Mouse (Mus musculus): ENCODE measurements around the gene Tsen2.

The Tsen2 gene

GRCm38 (mm10) chr6:115541676-115542275 lies 2.7 kb upstream of the Tsen2 start:
- no peak for DNase-seq

DNA sequence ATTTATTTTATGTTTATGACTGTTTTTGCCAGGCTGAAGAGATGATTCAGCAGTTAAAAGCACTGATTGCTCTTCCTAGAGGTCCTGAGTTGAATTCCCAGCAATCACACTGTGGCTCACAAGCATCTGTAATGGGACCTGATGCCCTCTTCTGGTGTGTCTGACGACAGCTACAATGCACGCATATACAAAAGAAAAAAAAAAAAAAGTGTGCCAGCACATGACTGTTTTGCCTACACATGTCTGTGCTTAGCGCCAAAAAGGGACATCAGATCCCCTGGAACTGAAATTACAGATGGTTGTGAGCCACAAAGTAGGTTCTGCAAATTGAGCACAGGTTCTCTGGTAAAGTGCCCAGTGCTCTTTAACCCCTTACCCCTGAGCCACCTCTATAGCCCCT lies 2.1 kb upstream of the Tsen2 start:
- no peak for DNase-seq

GRCm38 (mm10) chr6:115546276-115546675 lies 1.8 kb downstream of the Tsen2 start:
- peak; percentile 57 to 85 for DNase-seq

GRCm38 (mm10) chr6:115555485-115555884 lies 11.0 kb downstream of the Tsen2 start:
- no peak for DNase-seq

DNA sequence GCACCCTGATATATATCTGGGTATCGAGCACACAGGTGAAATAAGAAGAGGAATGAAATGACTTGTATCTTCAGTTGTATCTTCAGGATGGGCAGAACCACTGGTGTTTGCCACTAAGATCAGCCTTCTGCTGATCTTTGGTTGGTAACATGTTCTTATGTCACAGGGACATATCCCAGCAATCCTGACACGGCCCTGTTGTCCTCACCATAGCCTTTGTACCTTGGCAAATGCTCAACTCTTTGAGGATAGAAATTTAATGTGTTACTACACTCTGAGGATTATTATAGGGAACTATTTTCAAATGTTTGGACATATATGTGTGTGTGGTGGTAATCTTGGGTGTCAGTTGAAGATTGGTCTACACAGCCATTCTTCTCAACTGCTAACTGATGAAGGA lies 13.7 kb downstream of the Tsen2 start:
- DNase-seq = peak; percentile 27 to 36

- peak; percentile 82 to 83 for DNase-seq
These were observed 15.5 kb downstream of the Tsen2 start for GRCm38 (mm10) chr6:115559651-115560632.

GRCm38 (mm10) chr6:115565479-115566045 lies 21.1 kb downstream of the Tsen2 start:
- DNase-seq = no peak

- no peak for DNase-seq
These were observed 29.7 kb downstream of the Tsen2 start for GRCm38 (mm10) chr6:115574171-115574570.

DNA sequence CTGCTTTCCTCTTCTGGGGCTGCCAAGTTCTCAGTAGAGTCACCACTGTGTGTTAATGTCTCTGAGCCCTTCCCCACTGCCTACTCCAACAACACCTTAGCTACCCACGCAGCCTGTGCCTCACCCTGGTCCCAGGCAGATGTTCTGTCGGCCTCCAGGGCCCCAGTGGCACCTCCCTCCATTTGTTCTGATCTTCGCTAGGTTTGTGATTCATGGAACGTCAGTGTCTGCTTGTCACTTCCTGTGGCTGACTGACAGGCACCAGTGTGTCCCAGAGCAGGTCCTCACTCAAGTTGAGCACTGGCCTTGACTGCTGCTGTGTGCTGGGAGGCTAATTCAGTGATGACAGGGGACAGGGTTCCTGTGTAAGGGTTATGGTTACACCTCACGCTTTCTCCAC lies 32.9 kb downstream of the Tsen2 start:
- DNase-seq = no peak

DNA sequence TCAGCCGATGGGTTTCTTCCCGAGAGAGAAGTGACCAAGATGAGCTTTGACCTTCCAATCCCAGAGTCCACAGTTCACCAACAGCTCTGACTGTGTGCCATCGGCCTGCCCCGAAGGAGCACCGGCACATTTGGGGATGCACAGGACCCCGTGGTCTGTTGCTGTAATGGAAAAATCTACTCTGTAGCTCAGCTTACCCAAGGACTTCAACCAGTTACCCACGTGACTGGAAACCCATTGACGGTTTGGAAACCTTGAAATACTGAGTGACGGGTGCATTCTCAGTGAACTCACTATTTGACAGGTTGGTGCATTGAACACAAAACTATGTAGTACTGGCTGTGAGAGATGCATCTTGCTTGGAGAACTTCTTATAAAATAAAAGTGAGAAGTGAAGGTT lies 33.5 kb downstream of the Tsen2 start:
- DNase-seq = peak in 1 of 2 experiments; percentile 16

DNA sequence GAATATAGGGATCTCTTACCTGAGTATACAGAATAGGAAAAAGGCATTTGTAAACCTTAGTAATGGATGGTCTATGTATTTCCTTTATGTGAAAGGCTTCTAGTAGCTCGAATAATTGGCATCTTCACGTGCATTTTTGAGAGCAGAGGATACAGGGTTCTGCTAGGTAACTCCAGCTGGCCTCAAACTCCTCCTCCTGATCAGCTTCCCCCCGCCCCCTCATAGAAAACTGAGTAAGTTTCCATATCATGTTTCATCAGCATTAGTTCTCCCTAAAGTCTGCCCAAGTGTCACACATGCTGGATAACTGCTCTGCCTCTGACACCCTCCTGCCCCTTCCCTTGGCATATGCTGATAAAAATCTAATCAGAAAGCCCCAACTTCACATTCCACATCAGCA lies 36.3 kb downstream of the Tsen2 start:
- DNase-seq = no peak

DNA sequence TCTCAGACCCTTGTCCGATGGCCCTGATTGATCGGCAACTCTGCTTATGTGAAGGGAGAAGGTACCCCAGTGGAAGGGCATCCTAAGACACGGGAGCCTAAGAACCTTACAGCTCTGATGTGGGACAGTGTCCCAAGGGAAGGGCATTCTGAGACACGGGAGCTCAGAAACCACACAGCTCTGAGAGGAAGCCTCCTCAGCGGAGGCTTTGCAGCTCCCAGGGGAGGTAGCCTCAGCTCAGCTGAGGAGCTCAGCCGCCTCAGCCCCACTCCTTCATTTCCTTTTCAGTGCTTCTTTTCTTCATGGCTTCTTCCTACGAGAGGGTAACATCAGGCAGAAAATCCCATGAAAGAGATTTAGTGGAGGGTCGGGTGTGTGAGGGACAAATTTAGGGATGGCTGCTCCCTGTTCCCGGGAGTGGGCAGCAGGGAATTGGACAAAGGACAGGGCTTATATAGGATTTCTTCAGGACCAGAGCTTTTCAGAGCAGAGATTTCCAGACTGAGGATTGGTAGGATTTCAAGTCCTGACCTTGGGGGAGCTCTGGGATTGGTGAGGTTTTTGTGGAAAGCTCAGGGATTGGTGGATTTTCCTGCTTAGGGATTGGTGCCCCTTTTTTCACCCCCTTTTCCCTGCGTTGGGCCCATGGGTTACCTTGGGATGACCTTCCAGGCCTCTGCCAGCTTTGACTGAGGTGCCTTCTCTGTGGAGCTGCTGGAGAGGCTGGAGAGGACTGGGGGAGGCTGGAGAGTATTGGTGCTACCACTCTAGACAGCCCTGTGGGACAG lies 38.1 kb downstream of the Tsen2 start:
- DNase-seq = no peak

GRCm38 (mm10) chr6:115583430-115584125 lies 39.1 kb downstream of the Tsen2 start:
- no peak for DNase-seq

DNA sequence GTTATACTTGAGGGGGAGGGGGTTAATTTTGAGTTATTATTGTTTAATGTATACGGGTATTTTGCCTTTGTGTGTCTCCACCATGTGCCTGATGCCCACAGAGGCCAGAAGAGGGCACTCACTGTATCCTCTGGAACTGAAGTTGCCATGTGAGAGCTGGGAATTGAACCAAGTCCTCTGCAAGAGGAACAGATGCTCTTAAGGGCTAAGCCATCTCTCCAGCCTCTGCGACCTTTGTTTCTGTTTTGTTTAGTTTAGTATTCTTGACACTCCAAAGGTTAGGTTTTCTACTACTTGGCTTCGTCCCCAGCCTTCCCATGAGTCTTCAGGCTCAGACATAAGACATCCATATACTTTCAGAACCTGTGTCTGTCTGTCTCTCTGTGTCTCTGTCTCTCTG lies 39.7 kb downstream of the Tsen2 start:
- peak; percentile 53 to 62 for DNase-seq

DNA sequence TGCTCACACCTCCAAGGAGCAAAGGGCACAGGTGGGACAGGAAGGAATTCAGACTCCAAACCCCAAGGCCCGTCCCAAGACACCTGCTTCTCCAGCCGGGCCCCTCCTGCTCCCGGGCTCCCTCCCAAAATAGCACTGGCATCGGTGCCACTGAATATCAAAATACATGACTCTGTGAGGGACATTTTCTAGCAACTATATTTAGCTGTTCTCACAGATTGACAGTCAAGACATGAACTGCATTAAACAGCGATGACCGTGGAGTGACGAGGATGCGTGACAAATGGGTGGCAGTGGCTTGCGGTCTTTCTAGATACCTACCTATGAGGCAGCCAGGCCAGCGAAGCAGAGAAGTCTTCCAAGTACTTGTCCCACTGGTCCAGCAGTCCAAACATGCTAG lies 41.9 kb downstream of the Tsen2 start:
- no peak for DNase-seq

DNA sequence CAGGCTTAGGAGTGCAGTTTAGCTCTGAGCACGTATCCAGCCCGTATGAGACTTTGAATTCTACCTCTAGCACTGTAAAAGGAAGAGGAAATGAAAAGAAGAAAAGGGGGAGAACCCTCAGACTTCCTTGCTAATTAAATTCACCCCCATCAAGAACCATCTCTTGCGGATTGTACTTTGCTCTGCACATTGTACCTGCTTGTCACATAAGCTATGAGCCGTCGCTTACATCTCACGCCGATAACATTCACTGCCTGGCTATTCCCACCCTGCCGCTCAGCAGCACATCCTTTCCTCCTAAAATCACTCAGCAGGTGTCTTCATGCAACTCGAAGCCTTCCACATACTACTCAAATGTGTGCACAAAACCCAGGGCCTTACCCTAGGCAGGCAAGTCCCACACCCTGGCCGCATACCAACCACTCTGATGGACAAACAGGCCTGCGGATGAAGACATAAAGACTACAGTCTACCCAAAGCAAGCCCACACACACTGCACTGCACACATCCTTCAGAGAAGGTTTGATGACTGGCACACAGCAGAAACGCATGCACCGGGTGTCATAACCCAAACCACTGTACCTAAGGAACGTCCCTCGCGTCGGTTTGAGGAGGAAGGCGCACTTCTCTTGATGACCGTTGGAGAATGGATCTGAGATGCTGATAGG lies 47.4 kb downstream of the Tsen2 start:
- peak in 1 of 2 experiments; percentile 10 for DNase-seq

- peak; percentile 72 to 87 for DNase-seq
These were observed 48.0 kb downstream of the Tsen2 start, which contains the start of gene Mkrn2os for GRCm38 (mm10) chr6:115592458-115592857. Gene Mkrn2os (minus strand): TSS chr6:115592576.

- DNase-seq = no peak
These were observed 48.8 kb downstream of the Tsen2 start for GRCm38 (mm10) chr6:115593252-115593651.

- DNase-seq = no peak
These were observed 50.0 kb downstream of the Tsen2 start for GRCm38 (mm10) chr6:115594463-115594862.

- DNase-seq = no peak
These were observed 51.2 kb downstream of the Tsen2 start for GRCm38 (mm10) chr6:115595667-115596066.

GRCm38 (mm10) chr6:115601322-115601714 lies 56.9 kb downstream of the Tsen2 start:
- peak in 1 of 2 experiments; percentile 24 for DNase-seq
